Mouse (Mus musculus): Measurements from ENCODE around the gene Rcbtb2.

- no peak for TF ChIP-seq CTCF (IDR thresholded peaks at IDR 0.05; ENCODE audit: extremely low read depth, insufficient read depth, insufficient read length, insufficient replicate concordance)
- no peak for TF ChIP-seq POLR2A (IDR thresholded peaks at IDR 0.05; ENCODE audit: low read depth, low read length)
Measured at GRCm38 (mm10) chr14:73239857-73240256, 117.0 kb downstream of the Rcbtb2 start.
